Mouse (Mus musculus) kidney, adult 2 months (tissue): Measurements from ENCODE around the gene Otulinl.

Experiments used
- CTCF ChIP-seq: fragments of 200-500 bp; conservative IDR thresholded peaks from 2 replicates; pipeline ENCODE4 v1.5.1; 2011; ENCODE audit warnings: low read depth, mild to moderate bottlenecking, control low read depth, low read length, moderate library complexity, mixed read lengths; ENCODE audit not compliant: insufficient read depth, insufficient read length
- POLR2A ChIP-seq: fragments of 200-500 bp; IDR thresholded peaks from one replicate; pipeline ENCODE4 v1.6.1; 2011; ENCODE audit warnings: low read depth, low read length, control low read depth

- TF ChIP-seq CTCF: no peak
- TF ChIP-seq POLR2A: no peak
Observed at GRCm38 (mm10) chr15:27677801-27678200, 3.6 kb downstream of the Otulinl start.
